Mouse (Mus musculus) small intestine, adult 2 months (tissue): ENCODE results near the gene Tnfrsf9.
A peak's percentile ranks its signal among the peaks of the same experiment; 100 is the strongest.

Source experiments
- CTCF ChIP-seq: fragments of 200-500 bp; IDR thresholded peaks from 2 replicates; pipeline ENCODE4 v1.5.1; 2012; ENCODE audit warnings: low read depth, mild to moderate bottlenecking, control low read depth, inconsistent platforms, low read length, moderate library complexity, mixed read lengths; ENCODE audit not compliant: insufficient replicate concordance, insufficient read length; ENCODE audit errors: extremely low read depth
- POLR2A ChIP-seq: fragments of 200-500 bp; IDR thresholded peaks from 2 replicates; pipeline ENCODE4 v1.6.1; 2012; ENCODE audit warnings: low read depth, mild to moderate bottlenecking, control low read depth, inconsistent platforms, low read length, moderate library complexity

- peak; percentile 80; the same call in 1 of the 2 replicates for TF ChIP-seq CTCF
- no peak for TF ChIP-seq POLR2A
Observed at GRCm38 (mm10) chr4:150966556-150966955, 52.2 kb downstream of the Tnfrsf9 start.
